Mouse (Mus musculus) heart, embryonic 15.5 days (tissue): ENCODE results near the gene Rbms3. TPM values are rescaled to one million over a fixed set of nuclear protein-coding genes. Genes with fewer than 3 reads are reported as not detected.

Source experiments
- ATAC-seq: fragments of 200-750 bp; cut with Nextera tagmentation; replicated peaks from 2 replicates; pipeline ENCODE4 v1.8.0; 2017; ENCODE audit warnings: low read depth, moderate TSS enrichment; ENCODE audit not compliant: insufficient number of reproducible peaks, insufficient read depth, low FRiP score
- H3K27ac ChIP-seq: fragments of 300-500 bp; sonication (generic); 2 replicates; pipeline ENCODE4 v1.5.1; 2015; ENCODE audit warnings: mild to moderate bottlenecking, inconsistent platforms
- H3K27me3 ChIP-seq: fragments of 300-500 bp; sonication (generic); 2 replicates; pipeline ENCODE4 v1.6.1; 2015; ENCODE audit warnings: inconsistent platforms
- H3K36me3 ChIP-seq: fragments of 300-500 bp; sonication (generic); 2 replicates; pipeline ENCODE4 v1.6.1; 2015; ENCODE audit warnings: mild to moderate bottlenecking, inconsistent platforms
- H3K4me1 ChIP-seq: fragments of 300-500 bp; sonication (generic); replicated peaks from 2 replicates; pipeline ENCODE4 v1.6.1; 2015; ENCODE audit warnings: inconsistent platforms
- H3K4me2 ChIP-seq: fragments of 300-500 bp; sonication (generic); 2 replicates; pipeline ENCODE4 v1.6.1; 2015; ENCODE audit warnings: inconsistent platforms, mild to moderate bottlenecking, moderate library complexity
- H3K4me3 ChIP-seq: fragments of 300-500 bp; sonication (generic); 2 replicates; pipeline ENCODE4 v1.5.1; 2015; ENCODE audit warnings: mild to moderate bottlenecking, inconsistent platforms
- H3K9ac ChIP-seq: fragments of 300-500 bp; sonication (generic); 2 replicates; pipeline ENCODE4 v1.6.1; 2015; ENCODE audit warnings: mild to moderate bottlenecking, inconsistent platforms
- H3K9me3 ChIP-seq: fragments of 300-500 bp; sonication (generic); replicated peaks from 2 replicates; pipeline ENCODE4 v1.6.1; 2016; ENCODE audit warnings: inconsistent platforms
- WGBS: fragments of 180-500 bp; shearing (Covaris S2); methylation state at CpG from one replicate; pipeline ENCODE4 v1.1.7; 2015; ENCODE audit warnings: mixed read lengths; 5-methylcytosine and 5-hydroxymethylcytosine counted together
- polyA plus RNA-seq: library from polyadenylated mRNA; unstranded; fragments of >200 nt; fragmentation: Nextera tagmentation; extraction: Ambion mirVana; gene quantifications from 2 replicates; pipeline ENCODE4 v1.2.1, GENCODE M21; 2015

The Rbms3 gene
- polyA plus RNA-seq, 1 experiment from 2014 or later, result 36.5 TPM

DNA sequence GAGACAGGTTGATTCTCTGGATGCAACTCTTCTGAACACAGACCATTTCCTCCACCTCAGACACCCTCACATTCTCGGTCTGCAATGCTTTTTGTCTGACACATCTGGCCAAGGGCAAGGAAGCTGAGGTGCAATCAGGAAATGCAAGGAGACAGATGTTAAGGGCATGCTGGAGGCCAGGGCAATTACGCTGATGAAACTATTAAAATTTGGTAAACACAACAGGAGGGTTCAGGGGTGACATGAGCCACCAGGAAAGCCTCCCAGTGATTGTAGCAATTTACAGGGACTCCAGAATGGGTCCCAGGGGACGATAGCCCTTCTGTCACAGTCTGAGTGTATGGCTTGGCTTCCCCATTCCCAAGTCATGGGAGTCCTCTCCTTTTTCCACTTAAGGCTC lies 681.5 kb downstream of the Rbms3 start:
- no peaks in the 10 kb centered on the region for H3K9me3 ChIP-seq
- no peak overlapping the region for H3K4me3 ChIP-seq
- H3K27ac ChIP-seq, result no peak overlapping the region
- WGBS, result 68% methylated on average over 3 of the region's 3 CpGs
- H3K9ac ChIP-seq, result no peak overlapping the region
- H3K27me3 ChIP-seq, result no peaks in the 10 kb centered on the region
- H3K4me2 ChIP-seq, result no peak overlapping the region
- H3K36me3 ChIP-seq, result no peaks in the 10 kb centered on the region
- ATAC-seq, result no peak
- no peaks in the 10 kb centered on the region for H3K4me1 ChIP-seq

DNA sequence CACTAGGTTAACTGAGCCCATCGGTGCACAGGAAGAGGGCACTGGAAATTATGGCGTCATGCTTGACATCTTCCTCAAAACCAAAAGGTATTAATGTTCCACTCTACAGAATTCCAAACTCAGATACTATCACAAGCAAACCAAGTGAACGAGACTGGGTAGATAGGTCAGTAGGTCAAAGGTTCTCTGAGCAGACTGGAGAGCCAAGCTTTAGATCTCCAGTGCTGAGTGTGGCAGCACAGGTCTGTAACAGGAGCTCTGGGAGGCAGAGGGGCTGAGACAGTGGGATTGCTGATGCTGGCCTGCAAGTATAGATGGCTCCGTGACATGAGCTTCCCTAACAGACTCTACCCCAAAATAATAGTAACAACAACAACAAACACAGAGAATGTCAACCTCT lies 682.3 kb downstream of the Rbms3 start:
- Histone ChIP-seq H3K27ac (no peak overlapping the region), H3K9ac (no peak overlapping the region), H3K9me3 (no peaks in the 10 kb centered on the region), H3K27me3 (no peaks in the 10 kb centered on the region), H3K4me1 (no peaks in the 10 kb centered on the region), H3K4me3 (no peak overlapping the region), H3K4me2 (no peak overlapping the region), H3K36me3 (no peaks in the 10 kb centered on the region)
- no peak for ATAC-seq
- 77% methylated on average over 4 of the region's 4 CpGs for WGBS

DNA sequence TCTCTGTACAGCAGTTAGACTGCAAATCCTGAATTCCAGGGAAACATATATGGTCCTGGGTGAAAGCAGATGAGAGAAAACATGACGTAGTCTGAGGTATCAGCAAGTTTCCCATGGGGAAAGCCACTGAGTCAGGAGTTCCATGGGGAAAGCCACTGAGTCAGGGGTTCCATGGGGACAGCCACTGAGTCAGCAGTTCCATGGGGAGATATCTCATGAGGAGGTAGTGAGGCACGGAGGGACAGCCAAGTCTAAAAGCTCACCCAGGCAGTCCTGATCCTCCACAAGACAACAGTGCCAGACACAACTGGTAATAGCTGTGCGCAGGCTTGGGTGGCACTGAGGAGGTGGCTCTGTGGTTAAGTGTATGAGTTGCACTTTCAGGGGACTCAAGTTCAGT lies 682.9 kb downstream of the Rbms3 start:
- H3K4me2 ChIP-seq, result no peak overlapping the region
- H3K27me3 ChIP-seq, result no peaks in the 10 kb centered on the region
- no peaks in the 10 kb centered on the region for H3K4me1 ChIP-seq
- 79% methylated on average over 3 of the region's 3 CpGs for WGBS
- H3K27ac ChIP-seq, result no peak overlapping the region
- H3K9me3 ChIP-seq, result no peaks in the 10 kb centered on the region
- no peak overlapping the region for H3K9ac ChIP-seq
- no peak overlapping the region for H3K4me3 ChIP-seq
- no peaks in the 10 kb centered on the region for H3K36me3 ChIP-seq
- ATAC-seq, result no peak

DNA sequence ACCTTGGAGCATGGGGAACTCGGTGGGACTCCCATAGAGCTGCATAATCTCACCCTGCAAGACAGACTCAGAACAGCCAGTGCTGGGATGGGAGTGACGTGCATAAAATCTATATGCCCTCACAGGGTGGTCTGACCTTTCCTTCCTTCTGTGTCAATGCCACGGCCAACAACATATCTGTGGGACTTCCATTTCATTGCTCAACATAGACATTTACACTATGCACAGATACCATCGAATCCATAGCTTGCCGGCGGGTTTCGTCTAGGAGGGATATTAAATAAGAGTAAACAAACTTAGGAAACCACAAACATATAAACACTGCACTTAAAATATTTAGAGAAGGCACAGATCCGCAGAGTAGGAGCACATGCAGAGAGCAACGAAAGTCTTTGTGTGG lies 684.0 kb downstream of the Rbms3 start:
- H3K4me1 ChIP-seq, result no peaks in the 10 kb centered on the region
- ATAC-seq, result no peak
- WGBS, result 84% methylated on average over 9 of the region's 9 CpGs
- no peaks in the 10 kb centered on the region for H3K27me3 ChIP-seq
- no peaks in the 10 kb centered on the region for H3K36me3 ChIP-seq
- no peak overlapping the region for H3K9ac ChIP-seq
- no peak overlapping the region for H3K27ac ChIP-seq
- H3K4me3 ChIP-seq, result no peak overlapping the region
- H3K9me3 ChIP-seq, result no peaks in the 10 kb centered on the region
- no peak overlapping the region for H3K4me2 ChIP-seq

DNA sequence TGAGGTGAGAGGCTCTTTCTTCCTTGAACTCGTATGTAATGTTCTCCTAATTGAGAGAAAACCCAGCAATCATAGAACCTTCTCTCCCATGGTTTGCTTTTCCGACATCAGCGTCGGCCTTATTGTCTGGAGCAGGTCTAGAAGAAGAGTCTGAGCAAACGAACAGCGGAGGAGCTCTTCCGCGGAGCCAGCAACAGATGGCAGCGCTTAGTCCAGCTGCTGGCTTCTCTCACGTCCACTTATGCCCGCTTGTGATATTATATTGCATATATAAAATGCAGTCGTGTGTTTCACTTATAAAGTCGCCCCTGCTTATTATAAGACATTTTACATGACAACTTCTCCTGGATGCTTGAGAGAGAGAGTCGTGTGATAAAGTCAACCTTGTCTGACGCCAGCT lies 685.8 kb downstream of the Rbms3 start:
- H3K27me3 ChIP-seq, result no peaks in the 10 kb centered on the region
- no peak overlapping the region for H3K27ac ChIP-seq
- no peaks in the 10 kb centered on the region for H3K36me3 ChIP-seq
- H3K9ac ChIP-seq, result no peak overlapping the region
- no peak for ATAC-seq
- 83% methylated on average over 15 of the region's 15 CpGs for WGBS
- no peak overlapping the region for H3K4me2 ChIP-seq
- H3K4me1 ChIP-seq, result no peaks in the 10 kb centered on the region
- H3K9me3 ChIP-seq, result no peaks in the 10 kb centered on the region
- no peak overlapping the region for H3K4me3 ChIP-seq

DNA sequence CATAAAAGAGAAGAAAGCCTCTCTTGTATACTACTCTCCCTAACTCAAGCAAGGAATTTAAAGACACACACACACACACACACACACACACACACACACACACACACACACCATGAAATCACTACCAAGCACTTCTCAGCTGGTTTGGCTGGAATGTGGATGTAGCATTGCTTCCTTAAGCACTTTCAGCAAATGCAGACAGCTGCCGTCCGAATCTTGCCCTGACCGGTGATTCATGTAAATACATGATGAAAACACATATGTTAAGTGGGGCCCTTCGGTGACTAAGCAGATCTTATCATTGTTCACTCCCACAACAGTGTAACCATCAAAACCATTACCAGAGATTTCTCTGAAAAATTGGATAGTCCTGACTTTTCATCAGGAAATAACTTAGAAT lies 688.6 kb downstream of the Rbms3 start:
- Histone ChIP-seq H3K27me3 (no peaks in the 10 kb centered on the region), H3K36me3 (no peaks in the 10 kb centered on the region), H3K4me1 (no peaks in the 10 kb centered on the region), H3K4me3 (no peak overlapping the region), H3K4me2 (no peak overlapping the region), H3K9ac (no peak overlapping the region), H3K27ac (no peak overlapping the region), H3K9me3 (no peaks in the 10 kb centered on the region)
- ATAC-seq, result no peak
- 61% methylated on average over 4 of the region's 4 CpGs for WGBS

DNA sequence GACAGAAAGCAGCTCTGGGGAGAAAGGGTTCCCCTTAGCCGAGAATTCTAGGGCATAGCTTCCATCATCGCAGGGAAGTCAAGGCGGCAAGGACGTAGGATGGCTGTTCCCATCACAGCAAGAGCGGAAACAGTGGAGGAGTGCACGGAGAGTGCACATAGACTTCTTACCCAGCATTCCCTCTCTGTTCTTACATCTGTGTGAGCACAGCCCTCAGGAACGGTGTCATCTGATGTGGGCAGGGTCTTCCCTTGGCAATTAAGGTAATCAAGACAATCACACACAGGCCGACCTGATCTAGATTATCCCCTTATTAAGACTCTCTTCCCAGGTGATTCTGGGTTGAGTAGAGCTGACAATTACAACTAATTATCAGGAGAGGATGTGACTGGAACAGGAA lies 689.0 kb downstream of the Rbms3 start:
- H3K9ac ChIP-seq, result no peak overlapping the region

DNA sequence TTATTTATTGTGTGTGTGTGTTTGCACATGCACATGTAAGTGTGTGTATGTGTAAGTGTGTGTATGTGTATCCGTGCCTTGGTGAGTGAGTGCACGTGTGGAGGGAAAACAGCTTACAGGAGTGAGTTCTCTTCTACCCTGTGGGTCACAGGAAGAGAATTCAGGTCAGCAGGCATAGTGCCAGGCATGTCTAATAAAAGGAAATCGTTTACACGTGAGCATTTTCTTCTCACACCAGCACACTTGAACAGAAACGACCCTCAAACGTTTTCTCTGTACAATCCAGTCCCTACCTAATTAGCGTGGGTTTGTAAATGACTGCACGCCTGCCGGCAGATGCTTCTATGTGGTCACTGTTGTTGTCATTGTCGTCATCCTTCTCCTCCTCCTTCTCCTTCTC lies 701.4 kb downstream of the Rbms3 start:
- H3K4me2 ChIP-seq, result no peak overlapping the region
- no peak for ATAC-seq
- no peaks in the 10 kb centered on the region for H3K36me3 ChIP-seq
- no peak overlapping the region for H3K9ac ChIP-seq
- no peaks in the 10 kb centered on the region for H3K27me3 ChIP-seq
- H3K9me3 ChIP-seq, result no peaks in the 10 kb centered on the region
- no peak overlapping the region for H3K4me3 ChIP-seq
- no peak overlapping the region for H3K27ac ChIP-seq
- H3K4me1 ChIP-seq, result no peaks in the 10 kb centered on the region
- WGBS, result 58% methylated on average over 10 of the region's 10 CpGs

More for the DNA sequence above, 689.0 kb downstream of the Rbms3 start:
- WGBS, result 81% methylated on average over 8 of the region's 8 CpGs
- ATAC-seq, result no peak
- Histone ChIP-seq H3K9me3 (no peaks in the 10 kb centered on the region), H3K27ac (no peak overlapping the region), H3K4me1 (no peaks in the 10 kb centered on the region), H3K27me3 (no peaks in the 10 kb centered on the region), H3K4me2 (no peak overlapping the region), H3K36me3 (no peaks in the 10 kb centered on the region), H3K4me3 (no peak overlapping the region)

DNA sequence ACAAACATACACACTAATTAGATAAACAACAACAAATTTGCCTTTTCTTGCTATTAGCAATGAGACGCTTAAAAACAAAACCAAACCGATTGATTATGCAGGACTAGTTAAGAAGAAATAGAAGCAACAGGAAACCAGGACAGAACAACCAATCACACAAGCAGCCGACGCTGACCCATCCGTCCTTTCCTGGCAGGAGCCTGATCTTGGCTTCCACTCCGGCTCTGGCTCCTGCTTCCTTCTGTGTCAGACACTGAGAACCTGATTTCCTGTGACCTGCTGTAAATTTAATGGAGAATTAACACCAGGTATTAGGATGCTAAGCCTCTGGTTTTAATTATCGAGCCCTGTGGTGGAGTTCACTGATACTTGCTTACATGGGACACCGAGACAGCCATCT lies 706.6 kb downstream of the Rbms3 start:
- ATAC-seq, result no peak
- no peak overlapping the region for H3K4me2 ChIP-seq

DNA sequence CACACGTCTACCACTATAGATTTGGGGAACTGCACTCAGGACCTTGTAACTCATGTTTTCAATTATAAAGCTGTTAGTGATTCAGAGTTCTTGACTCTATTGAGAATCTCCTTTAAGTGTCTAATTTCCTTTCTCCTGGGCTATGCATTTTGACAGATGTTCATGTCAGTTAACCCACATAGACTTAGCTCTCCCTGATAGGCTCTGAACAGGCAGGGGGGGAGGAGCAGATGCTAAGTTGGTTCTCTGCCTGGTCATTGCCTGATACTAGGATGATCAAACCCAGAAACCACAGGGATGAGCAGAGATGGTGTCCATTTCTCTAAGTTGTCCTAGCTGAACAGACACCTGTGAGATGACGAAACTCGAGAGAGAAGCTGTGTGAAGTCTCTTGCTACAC lies 707.2 kb downstream of the Rbms3 start:
- 80% methylated on average over 3 of the region's 3 CpGs for WGBS
- Histone ChIP-seq H3K4me2 (no peak overlapping the region), H3K36me3 (no peaks in the 10 kb centered on the region), H3K27me3 (no peaks in the 10 kb centered on the region), H3K9me3 (no peaks in the 10 kb centered on the region), H3K4me3 (no peak overlapping the region), H3K27ac (no peak overlapping the region), H3K9ac (no peak overlapping the region), H3K4me1 (no peaks in the 10 kb centered on the region)
- ATAC-seq, result no peak

More for the DNA sequence above, 706.6 kb downstream of the Rbms3 start:
- Histone ChIP-seq H3K9me3 (no peaks in the 10 kb centered on the region), H3K27ac (no peak overlapping the region), H3K4me3 (no peak overlapping the region), H3K4me1 (no peaks in the 10 kb centered on the region), H3K9ac (no peak overlapping the region), H3K27me3 (no peaks in the 10 kb centered on the region), H3K36me3 (no peaks in the 10 kb centered on the region)
- WGBS, result 83% methylated on average over 8 of the region's 8 CpGs

DNA sequence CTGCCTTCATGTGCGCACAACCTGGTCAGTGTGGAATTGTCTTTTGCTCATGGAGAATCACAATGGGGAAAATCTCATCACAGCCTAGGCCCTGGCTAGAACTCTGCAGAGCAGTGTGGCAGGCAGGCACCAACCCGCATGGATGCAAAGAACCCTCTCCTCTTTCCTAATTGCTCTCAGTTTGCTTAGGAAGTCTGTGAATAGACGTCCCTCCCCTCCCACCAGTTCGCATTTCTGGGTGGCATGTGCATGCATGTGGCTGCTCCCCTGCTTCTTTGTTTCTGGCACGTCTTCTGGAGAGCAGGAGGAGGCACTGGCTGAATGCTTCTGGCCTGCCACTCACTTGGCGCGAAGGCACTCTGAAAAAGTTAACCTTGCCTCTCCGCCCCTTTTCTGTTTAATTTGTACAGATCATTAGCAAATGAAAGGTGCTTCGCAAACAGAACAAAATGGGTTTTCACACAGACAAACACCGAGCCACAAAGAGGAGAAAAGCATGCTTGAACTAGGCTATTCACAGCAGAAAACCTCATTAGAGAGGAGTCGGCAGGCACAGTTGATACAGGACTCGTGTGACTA lies 710.2 kb downstream of the Rbms3 start:
- H3K27me3 ChIP-seq, result no peaks in the 10 kb centered on the region
- no peak overlapping the region for H3K4me3 ChIP-seq
- no peaks in the 10 kb centered on the region for H3K36me3 ChIP-seq
- no peak for ATAC-seq
- no peak overlapping the region for H3K9ac ChIP-seq
- 62% methylated on average over 12 of the region's 12 CpGs for WGBS
- no peak overlapping the region for H3K27ac ChIP-seq
- H3K4me1 ChIP-seq, result no peaks in the 10 kb centered on the region
- no peaks in the 10 kb centered on the region for H3K9me3 ChIP-seq
- no peak overlapping the region for H3K4me2 ChIP-seq

DNA sequence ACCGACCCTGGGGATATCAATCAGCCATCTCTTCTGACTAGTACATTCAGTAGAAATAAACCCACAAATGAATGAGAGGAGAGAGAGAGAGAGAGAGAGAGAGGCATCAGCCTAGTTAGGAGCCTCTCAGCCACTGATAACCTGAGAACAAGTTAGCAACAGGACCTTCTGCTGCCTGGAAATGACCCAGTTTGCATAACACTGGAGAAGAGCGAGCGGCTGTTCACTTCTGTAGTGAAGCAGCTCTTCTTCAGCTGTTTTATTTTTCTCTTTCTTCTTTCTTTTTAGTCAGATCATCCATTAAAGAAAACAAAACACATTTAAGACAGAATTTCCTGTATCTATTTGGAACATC lies 717.2 kb downstream of the Rbms3 start:
- Histone ChIP-seq H3K36me3 (no peaks in the 10 kb centered on the region), H3K4me1 (peaks cover 6% of the 10 kb centered on the region; the same call in 1 of the 2 replicates), H3K4me3 (no peak overlapping the region), H3K9me3 (no peaks in the 10 kb centered on the region), H3K9ac (no peak overlapping the region), H3K27me3 (no peaks in the 10 kb centered on the region), H3K27ac (peak overlapping the region; percentile 43; the same call in 1 of the 2 replicates), H3K4me2 (no peak overlapping the region)
- 35% methylated on average over 3 of the region's 3 CpGs for WGBS
- no peak for ATAC-seq
